Mouse (Mus musculus): ENCODE data around the gene Slc22a2. TPM values are rescaled to one million over a fixed set of nuclear protein-coding genes. Genes with fewer than 3 reads are reported as not detected.

Gene Slc22a2
- polyA plus RNA-seq, 1 experiment, result 190 TPM

- Histone ChIP-seq H3K4me3 (ENCODE audit: insufficient read depth, low read depth, low read length) (no peak overlapping the region), H3K36me3 (ENCODE audit: control insufficient read depth, insufficient read depth, low read length) (no peaks in the 10 kb centered on the region; the same call in 1 of the 2 replicates), H3K27ac (ENCODE audit: insufficient read depth, low read depth, low read length) (0 out of 2 replicates have a peak overlapping the region, but pooled peaks have one; percentile 12), H3K4me1 (ENCODE audit: control insufficient read depth, insufficient read depth, low read length) (no peaks in the 10 kb centered on the region), H3K27me3 (replicated peaks; ENCODE audit: control insufficient read depth, insufficient read depth, low read length) (no peaks in the 10 kb centered on the region)
- no peak for DNase-seq
- WGBS, result 13% methylated on average over 1 of the region's 1 CpGs
- no peak for TF ChIP-seq POLR2A (IDR thresholded peaks at IDR 0.05; ENCODE audit: low read depth, low read length)
- TF ChIP-seq CTCF (conservative IDR thresholded peaks at IDR 0.05; ENCODE audit: insufficient read depth, insufficient read length, low read depth, low read length), result no peak
Observed at GRCm38 (mm10) chr17:12606634-12607033, 22.7 kb downstream of the Slc22a2 start.

GRCm38 (mm10) chr17:12607202-12607601 is 23.3 kb downstream of the Slc22a2 start:
- 0 out of 2 replicates have a peak overlapping the region, but pooled peaks have one; percentile 12 for H3K27ac ChIP-seq (ENCODE audit: insufficient read depth, low read depth, low read length)
- TF ChIP-seq CTCF (conservative IDR thresholded peaks at IDR 0.05; ENCODE audit: insufficient read depth, insufficient read length, low read depth, low read length), result no peak
- TF ChIP-seq POLR2A (IDR thresholded peaks at IDR 0.05; ENCODE audit: low read depth, low read length), result no peak
- H3K27me3 ChIP-seq (replicated peaks; ENCODE audit: control insufficient read depth, insufficient read depth, low read length), result no peaks in the 10 kb centered on the region
- no peak overlapping the region for H3K4me3 ChIP-seq (ENCODE audit: insufficient read depth, low read depth, low read length)
- DNase-seq, result peak; percentile 36
- H3K36me3 ChIP-seq (ENCODE audit: control insufficient read depth, insufficient read depth, low read length), result no peaks in the 10 kb centered on the region; the same call in 1 of the 2 replicates
- H3K4me1 ChIP-seq (ENCODE audit: control insufficient read depth, insufficient read depth, low read length), result no peaks in the 10 kb centered on the region

- no peak overlapping the region for H3K4me3 ChIP-seq (ENCODE audit: insufficient read depth, low read depth, low read length)
- H3K27ac ChIP-seq (ENCODE audit: insufficient read depth, low read depth, low read length), result no peak overlapping the region
- WGBS, result 86% methylated on average over 15 of the region's 15 CpGs
- no peaks in the 10 kb centered on the region; the same call in 1 of the 2 replicates for H3K36me3 ChIP-seq (ENCODE audit: control insufficient read depth, insufficient read depth, low read length)
- no peak for DNase-seq
- no peaks in the 10 kb centered on the region for H3K27me3 ChIP-seq (replicated peaks; ENCODE audit: control insufficient read depth, insufficient read depth, low read length)
- TF ChIP-seq CTCF (conservative IDR thresholded peaks at IDR 0.05; ENCODE audit: insufficient read depth, insufficient read length, low read depth, low read length), result no peak
- no peak for TF ChIP-seq POLR2A (IDR thresholded peaks at IDR 0.05; ENCODE audit: low read depth, low read length)
- H3K4me1 ChIP-seq (ENCODE audit: control insufficient read depth, insufficient read depth, low read length), result no peaks in the 10 kb centered on the region
Observed at GRCm38 (mm10) chr17:12614511-12615385, 30.8 kb downstream of the Slc22a2 start.

- H3K27me3 ChIP-seq (replicated peaks; ENCODE audit: control insufficient read depth, insufficient read depth, low read length), result no peaks in the 10 kb centered on the region
- H3K27ac ChIP-seq (ENCODE audit: insufficient read depth, low read depth, low read length), result no peak overlapping the region
- WGBS, result 66% methylated on average over 4 of the region's 4 CpGs
- TF ChIP-seq POLR2A (IDR thresholded peaks at IDR 0.05; ENCODE audit: low read depth, low read length) (no peak), CTCF (conservative IDR thresholded peaks at IDR 0.05; ENCODE audit: insufficient read depth, insufficient read length, low read depth, low read length) (no peak)
- no peaks in the 10 kb centered on the region for H3K4me1 ChIP-seq (ENCODE audit: control insufficient read depth, insufficient read depth, low read length)
- no peak overlapping the region for H3K4me3 ChIP-seq (ENCODE audit: insufficient read depth, low read depth, low read length)
- no peak for DNase-seq
- H3K36me3 ChIP-seq (ENCODE audit: control insufficient read depth, insufficient read depth, low read length), result no peaks in the 10 kb centered on the region; the same call in 1 of the 2 replicates
Observed at GRCm38 (mm10) chr17:12615429-12615828, 31.5 kb downstream of the Slc22a2 start.

- DNase-seq, result no peak
- TF ChIP-seq CTCF (conservative IDR thresholded peaks at IDR 0.05; ENCODE audit: insufficient read depth, insufficient read length, low read depth, low read length) (no peak), POLR2A (IDR thresholded peaks at IDR 0.05; ENCODE audit: low read depth, low read length) (no peak)
- Histone ChIP-seq H3K4me1 (ENCODE audit: control insufficient read depth, insufficient read depth, low read length) (no peaks in the 10 kb centered on the region), H3K4me3 (ENCODE audit: insufficient read depth, low read depth, low read length) (no peak overlapping the region), H3K36me3 (ENCODE audit: control insufficient read depth, insufficient read depth, low read length) (no peaks in the 10 kb centered on the region; the same call in 1 of the 2 replicates), H3K27me3 (replicated peaks; ENCODE audit: control insufficient read depth, insufficient read depth, low read length) (no peaks in the 10 kb centered on the region), H3K27ac (ENCODE audit: insufficient read depth, low read depth, low read length) (no peak overlapping the region)
- 87% methylated on average over 2 of the region's 2 CpGs for WGBS
Observed at GRCm38 (mm10) chr17:12619641-12620040, 35.7 kb downstream of the Slc22a2 start.

- 90% methylated on average over 4 of the region's 4 CpGs for WGBS
Observed at GRCm38 (mm10) chr17:12627983-12628382, 44.1 kb downstream of the Slc22a2 start.

GRCm38 (mm10) chr17:12630976-12631730 is 47.2 kb downstream of the Slc22a2 start:
- WGBS, result 56% methylated on average over 6 of the region's 6 CpGs
- no peaks in the 10 kb centered on the region for H3K27me3 ChIP-seq (replicated peaks; ENCODE audit: control insufficient read depth, insufficient read depth, low read length)
- no peaks in the 10 kb centered on the region for H3K4me1 ChIP-seq (ENCODE audit: control insufficient read depth, insufficient read depth, low read length)
- no peak for DNase-seq
- no peak for TF ChIP-seq CTCF (conservative IDR thresholded peaks at IDR 0.05; ENCODE audit: insufficient read depth, insufficient read length, low read depth, low read length)
- no peak for TF ChIP-seq POLR2A (IDR thresholded peaks at IDR 0.05; ENCODE audit: low read depth, low read length)
- H3K27ac ChIP-seq (ENCODE audit: insufficient read depth, low read depth, low read length), result no peak overlapping the region
- no peaks in the 10 kb centered on the region for H3K36me3 ChIP-seq (ENCODE audit: control insufficient read depth, insufficient read depth, low read length)
- no peak overlapping the region for H3K4me3 ChIP-seq (ENCODE audit: insufficient read depth, low read depth, low read length)

More at GRCm38 (mm10) chr17:12627983-12628382, 44.1 kb downstream of the Slc22a2 start:
- Histone ChIP-seq H3K4me1 (ENCODE audit: control insufficient read depth, insufficient read depth, low read length) (no peaks in the 10 kb centered on the region), H3K27me3 (replicated peaks; ENCODE audit: control insufficient read depth, insufficient read depth, low read length) (no peaks in the 10 kb centered on the region), H3K4me3 (ENCODE audit: insufficient read depth, low read depth, low read length) (no peak overlapping the region), H3K27ac (ENCODE audit: insufficient read depth, low read depth, low read length) (no peak overlapping the region), H3K36me3 (ENCODE audit: control insufficient read depth, insufficient read depth, low read length) (no peaks in the 10 kb centered on the region)
- TF ChIP-seq POLR2A (IDR thresholded peaks at IDR 0.05; ENCODE audit: low read depth, low read length) (no peak), CTCF (conservative IDR thresholded peaks at IDR 0.05; ENCODE audit: insufficient read depth, insufficient read length, low read depth, low read length) (no peak)
- no peak for DNase-seq

All from kidney, adult 2 months (tissue).